Mouse (Mus musculus): ENCODE measurements around the gene Ccdc102a.

GRCm38 (mm10) chr8:94917851-94918495 is at the start of gene Ccdc102a:
- TF ChIP-seq POLR2A (IDR thresholded peaks at IDR 0.05; ENCODE audit: low read depth, low read length), result no peak
- no peak for TF ChIP-seq CTCF (conservative IDR thresholded peaks at IDR 0.05; ENCODE audit: insufficient read depth, insufficient read length, low read depth, low read length)

Data from kidney, adult 2 months (tissue).